Mouse (Mus musculus): ENCODE results near the gene Agr2. TPM values are rescaled to one million over a fixed set of nuclear protein-coding genes. Genes with fewer than 3 reads are reported as not detected.

Gene Agr2
- total and polyA plus RNA-seq, 3 experiments = not detected

- dilution Hi-C loops (cut with MboI; ENCODE audit: extremely low pct_ligation_motif_present, extremely low pct_unique_long_range_greater_than_20kb, low sequenced_read_pairs) (no loop called here), in situ Hi-C loops (cut with MboI; ENCODE audit: low pct_ligation_motif_present, low pct_unique_long_range_greater_than_20kb, low sequenced_read_pairs) (no loop called here)
- H3K9ac ChIP-seq (ENCODE audit: insufficient read depth, low read depth) = no peak overlapping the region
- DNase-seq (ENCODE audit: extremely low read depth) = peak; percentile 46
- no peaks in the 10 kb centered on the region for H3K9me3 ChIP-seq (replicated peaks; ENCODE audit: low read length)
- no peak for TF ChIP-seq TCF12 (IDR thresholded peaks at IDR 0.05; ENCODE audit: low read depth, low read length)
- TF ChIP-seq SMC3 (IDR thresholded peaks at IDR 0.05; ENCODE audit: low read depth, low read length) = peak; percentile 42
- no peak for TF ChIP-seq MYC (IDR thresholded peaks at IDR 0.05; ENCODE audit: low read depth, low read length)
- no peak for TF ChIP-seq CHD1 (IDR thresholded peaks at IDR 0.05; ENCODE audit: low read depth, low read length)
- peak; percentile 22 for TF ChIP-seq RAD21 (IDR thresholded peaks at IDR 0.05; ENCODE audit: low read depth, low read length)
- TF ChIP-seq CTCF (conservative IDR thresholded peaks at IDR 0.05 in 1 of 2, IDR thresholded peaks at IDR 0.05 in 1 of 2; ENCODE audit: low read depth in 2 of 2, low read length in 2 of 2) = peak; percentile 67 to 70
- H3K4me2 ChIP-seq (ENCODE audit: insufficient read depth, low read depth, poor library complexity, severe bottlenecking) = no peak overlapping the region
- no peaks in the 10 kb centered on the region for H3K27me3 ChIP-seq (replicated peaks)
- no peaks in the 10 kb centered on the region for H3K36me3 ChIP-seq (replicated peaks in 1 of 2; ENCODE audit: control insufficient read depth in 1 of 2, insufficient read depth in 1 of 2, low read length in 1 of 2)
- no peaks in the 10 kb centered on the region for H3K79me2 ChIP-seq (replicated peaks; ENCODE audit: control insufficient read depth, extremely low read depth, insufficient read depth, poor library complexity, severe bottlenecking)
- no peak overlapping the region for H3K4me3 ChIP-seq (replicated peaks in 1 of 3; ENCODE audit: low read depth in 2 of 3, low read length in 2 of 3, poor library complexity in 1 of 3)
- H3K4me1 ChIP-seq (ENCODE audit: control insufficient read depth in 1 of 2, insufficient read depth in 2 of 2) = peaks cover 0 to 5% of the 10 kb centered on the region in 2 experiments; a peak in 2 of 4 replicates
- no peak overlapping the region for H3K27ac ChIP-seq (ENCODE audit: insufficient read depth, low read depth)
These were observed 3.1 kb downstream of the Agr2 start for GRCm38 (mm10) chr12:35995799-35996198.

GRCm38 (mm10) chr12:36004714-36005113, 12.0 kb downstream of the Agr2 start:
- H3K4me3 ChIP-seq (replicated peaks in 1 of 3; ENCODE audit: low read depth in 2 of 3, low read length in 2 of 3, poor library complexity in 1 of 3) = no peak overlapping the region
- H3K36me3 ChIP-seq (replicated peaks in 1 of 2; ENCODE audit: control insufficient read depth in 1 of 2, insufficient read depth in 1 of 2, low read length in 1 of 2) = no peaks in the 10 kb centered on the region
- DNase-seq (ENCODE audit: extremely low read depth) = no peak
- H3K4me1 ChIP-seq (ENCODE audit: control insufficient read depth in 1 of 2, insufficient read depth in 2 of 2) = peaks cover 3 to 13% of the 10 kb centered on the region in 2 experiments
- H3K4me2 ChIP-seq (ENCODE audit: insufficient read depth, low read depth, poor library complexity, severe bottlenecking) = no peak overlapping the region
- TF ChIP-seq UBTF (IDR thresholded peaks at IDR 0.05; ENCODE audit: low read depth, low read length) = no peak
- TF ChIP-seq CTCF (conservative IDR thresholded peaks at IDR 0.05 in 1 of 2, IDR thresholded peaks at IDR 0.05 in 1 of 2; ENCODE audit: low read depth in 2 of 2, low read length in 2 of 2) = no peak
- TF ChIP-seq KAT2A (IDR thresholded peaks at IDR 0.05; ENCODE audit: insufficient replicate concordance, low read length) = no peak
- no peak for TF ChIP-seq ZMIZ1 (IDR thresholded peaks at IDR 0.05; ENCODE audit: low read depth, low read length)
- in situ Hi-C loops (cut with MboI; ENCODE audit: low pct_ligation_motif_present, low pct_unique_long_range_greater_than_20kb, low sequenced_read_pairs) = no loop called here
- dilution Hi-C loops (cut with MboI; ENCODE audit: extremely low pct_ligation_motif_present, extremely low pct_unique_long_range_greater_than_20kb, low sequenced_read_pairs) = no loop called here
- no peaks in the 10 kb centered on the region for H3K27me3 ChIP-seq (replicated peaks)
- H3K79me2 ChIP-seq (replicated peaks; ENCODE audit: control insufficient read depth, extremely low read depth, insufficient read depth, poor library complexity, severe bottlenecking) = no peaks in the 10 kb centered on the region
- H3K27ac ChIP-seq (ENCODE audit: insufficient read depth, low read depth) = no peak overlapping the region
- no peak overlapping the region for H3K9ac ChIP-seq (ENCODE audit: insufficient read depth, low read depth)
- H3K9me3 ChIP-seq (replicated peaks; ENCODE audit: low read length) = no peaks in the 10 kb centered on the region

GRCm38 (mm10) chr12:36007581-36007980, 14.9 kb downstream of the Agr2 start:
- dilution Hi-C loops (cut with MboI; ENCODE audit: extremely low pct_ligation_motif_present, extremely low pct_unique_long_range_greater_than_20kb, low sequenced_read_pairs) (no loop called here), in situ Hi-C loops (cut with MboI; ENCODE audit: low pct_ligation_motif_present, low pct_unique_long_range_greater_than_20kb, low sequenced_read_pairs) (no loop called here)
- Histone ChIP-seq H3K4me1 (ENCODE audit: control insufficient read depth in 1 of 2, insufficient read depth in 2 of 2) (peaks cover 0 to 4% of the 10 kb centered on the region in 2 experiments; a peak in 2 of 4 replicates), H3K27me3 (replicated peaks) (no peaks in the 10 kb centered on the region), H3K4me2 (ENCODE audit: insufficient read depth, low read depth, poor library complexity, severe bottlenecking) (no peak overlapping the region), H3K9ac (ENCODE audit: insufficient read depth, low read depth) (no peak overlapping the region), H3K9me3 (replicated peaks; ENCODE audit: low read length) (no peaks in the 10 kb centered on the region), H3K79me2 (replicated peaks; ENCODE audit: control insufficient read depth, extremely low read depth, insufficient read depth, poor library complexity, severe bottlenecking) (no peaks in the 10 kb centered on the region), H3K36me3 (replicated peaks in 1 of 2; ENCODE audit: control insufficient read depth in 1 of 2, insufficient read depth in 1 of 2, low read length in 1 of 2) (no peaks in the 10 kb centered on the region), H3K27ac (ENCODE audit: insufficient read depth, low read depth) (no peak overlapping the region), H3K4me3 (replicated peaks in 1 of 3; ENCODE audit: low read depth in 2 of 3, low read length in 2 of 3, poor library complexity in 1 of 3) (no peak overlapping the region)
- DNase-seq (ENCODE audit: extremely low read depth) = no peak
- TF ChIP-seq ELF1 (IDR thresholded peaks at IDR 0.05; ENCODE audit: low read depth, low read length) (no peak), MAFK (IDR thresholded peaks at IDR 0.05; ENCODE audit: insufficient replicate concordance, low read length) (no peak), BHLHE40 (IDR thresholded peaks at IDR 0.05; ENCODE audit: low read depth, low read length) (no peak), ZNF384 (IDR thresholded peaks at IDR 0.05; ENCODE audit: low read depth, low read length) (no peak), ZKSCAN1 (IDR thresholded peaks at IDR 0.05; ENCODE audit: borderline replicate concordance, low read depth, low read length) (no peak), TCF12 (IDR thresholded peaks at IDR 0.05; ENCODE audit: low read depth, low read length) (no peak), GABPA (IDR thresholded peaks at IDR 0.05; ENCODE audit: insufficient replicate concordance, low read depth, low read length) (no peak), NRF1 (IDR thresholded peaks at IDR 0.05; ENCODE audit: low read depth, low read length) (no peak), POLR2A (IDR thresholded peaks at IDR 0.05; ENCODE audit: low read depth, low read length) (no peak), RCOR1 (conservative IDR thresholded peaks at IDR 0.05; ENCODE audit: low read depth, low read length) (no peak), USF2 (conservative IDR thresholded peaks at IDR 0.05; ENCODE audit: low read depth, low read length) (no peak), MYC (IDR thresholded peaks at IDR 0.05; ENCODE audit: low read depth, low read length) (no peak)

All from CH12.LX (cell line).